Mouse (Mus musculus) kidney, adult 9 months (tissue): Measurements from ENCODE around the gene Blnk.

Source experiments
- DNase-seq: peaks from one replicate; pipeline ENCODE4 v3.0.0; 2022

Blnk gene

DNA sequence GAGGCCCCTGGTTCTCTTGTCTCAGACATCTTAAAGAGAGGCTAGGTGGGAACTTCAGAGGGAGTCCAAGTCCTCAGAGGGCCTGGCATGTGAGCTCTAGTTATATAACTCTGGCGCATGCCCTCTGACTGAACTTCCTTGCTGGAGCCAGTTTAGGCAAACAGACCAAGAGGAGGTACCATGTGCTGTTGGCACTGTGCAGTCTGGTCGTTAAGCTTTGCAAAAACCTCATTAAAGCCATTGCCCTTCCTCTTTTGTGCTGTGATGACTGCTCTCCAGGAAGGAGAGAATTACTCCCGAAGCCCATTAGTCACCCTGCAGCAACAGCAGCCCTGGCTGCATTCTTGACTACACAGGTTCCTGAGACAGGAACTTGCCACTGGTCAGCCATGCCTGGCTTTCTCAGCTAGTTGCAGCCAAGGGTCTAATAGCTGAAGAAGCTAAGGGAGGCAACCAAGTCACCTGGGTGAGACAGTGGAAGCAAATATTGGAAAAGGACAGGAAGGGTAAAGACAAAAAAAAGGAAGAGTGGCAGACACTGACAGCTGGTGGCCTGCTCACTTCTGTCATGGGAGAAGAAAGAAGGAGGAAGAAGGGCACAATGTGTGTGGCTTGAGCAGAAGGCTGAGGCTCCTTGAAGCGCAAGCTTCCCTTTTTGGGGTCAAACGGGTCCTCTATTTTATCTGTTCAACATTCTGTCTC is 4.3 kb upstream of the Blnk start:
- DNase-seq = peak; percentile 86

- no peak for DNase-seq
These were observed 2.4 kb upstream of the Blnk start for GRCm38 (mm10) chr19:40996722-40997121.

DNA sequence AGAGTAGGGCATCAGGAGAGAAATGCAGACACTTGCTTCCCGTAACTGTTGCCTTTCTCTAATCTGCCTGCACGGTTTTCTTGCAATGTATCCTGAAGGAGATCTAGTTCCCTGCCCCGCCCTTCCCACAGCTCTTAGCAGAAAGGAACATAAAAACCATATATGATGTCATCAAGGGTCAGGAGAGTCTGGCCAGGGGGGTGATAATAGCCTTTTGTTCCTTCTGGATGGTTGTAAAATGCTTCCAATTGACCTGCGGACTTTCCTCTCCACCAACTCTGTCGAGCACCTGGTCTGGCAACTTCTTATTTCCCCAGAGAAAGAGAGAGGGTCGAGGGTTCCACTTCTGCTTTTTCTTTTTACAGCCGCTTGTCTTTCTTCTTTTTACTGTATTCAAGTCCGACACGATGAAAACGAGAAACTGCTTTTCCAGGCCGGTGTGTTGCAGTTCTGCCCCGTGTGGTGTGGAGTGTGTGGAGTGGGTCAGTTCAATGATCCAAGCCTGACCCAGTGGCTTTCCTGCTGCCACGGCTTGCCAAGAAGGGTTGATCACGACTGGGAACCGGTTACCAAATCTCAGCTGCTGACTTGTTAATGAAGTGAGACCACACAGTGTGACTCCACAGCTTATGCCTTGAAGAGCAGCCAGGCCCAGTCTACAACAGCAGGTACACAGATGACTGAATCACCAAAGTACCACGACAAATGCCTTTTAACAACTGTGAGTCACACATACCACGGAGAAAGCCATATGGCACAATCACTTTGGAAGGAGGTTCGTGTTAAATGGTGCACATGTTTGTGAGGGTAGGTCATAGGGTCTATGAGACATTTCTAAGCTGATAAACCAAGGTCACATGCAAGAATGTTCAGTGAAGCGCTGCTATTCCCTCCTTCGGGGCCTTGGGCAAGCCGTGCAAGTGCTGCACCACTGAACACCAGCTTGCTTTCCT is 1.4 kb upstream of the Blnk start:
- DNase-seq = peak; percentile 55

DNA sequence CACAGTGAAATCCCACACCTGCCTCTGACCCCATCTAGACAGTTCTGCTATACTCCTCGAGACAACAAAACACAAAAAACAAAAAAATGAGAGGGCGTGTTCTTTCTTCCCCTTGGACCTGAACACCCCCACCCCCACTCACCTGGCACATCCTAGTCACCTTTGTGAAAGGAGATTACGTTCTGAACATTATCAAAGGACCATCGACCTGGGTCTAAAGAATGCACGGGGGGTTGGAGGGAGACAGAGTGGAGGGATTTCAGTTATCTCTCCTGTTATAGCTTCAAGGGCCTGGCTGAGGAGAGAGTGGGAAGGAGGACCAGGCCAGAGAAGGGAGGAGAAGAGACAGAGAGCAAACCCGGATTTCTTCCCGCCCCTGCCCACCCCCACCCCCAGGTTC is 576 bp upstream of the Blnk start:
- DNase-seq = no peak

GRCm38 (mm10) chr19:40993356-40993755 is 979 bp downstream of the Blnk start:
- DNase-seq = no peak

DNA sequence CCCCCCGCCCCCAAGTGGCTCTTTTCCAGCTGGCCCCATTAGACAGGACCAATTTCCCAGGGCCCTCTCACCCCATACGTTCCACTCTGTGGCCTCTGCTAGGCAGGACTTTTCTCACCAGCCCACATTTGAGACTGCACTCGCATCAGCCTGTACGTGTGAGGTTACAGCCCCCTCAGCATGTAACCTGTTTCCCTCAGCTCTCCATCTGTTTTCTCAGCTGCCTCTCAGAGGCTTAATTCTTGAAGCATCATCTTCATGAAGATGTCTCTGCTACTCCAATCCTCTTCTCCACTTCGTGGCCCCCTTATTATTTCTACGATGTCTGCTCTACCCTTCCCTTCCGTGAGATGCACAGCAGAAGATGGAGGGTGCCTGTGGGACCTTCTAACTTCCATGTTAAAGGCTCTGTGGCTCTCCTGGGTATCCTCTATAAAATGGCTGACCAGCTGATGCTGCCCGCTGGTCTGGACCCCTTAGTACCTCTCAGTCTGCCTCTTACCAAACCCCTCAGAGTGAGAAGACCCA is 1.8 kb downstream of the Blnk start:
- DNase-seq = no peak

DNA sequence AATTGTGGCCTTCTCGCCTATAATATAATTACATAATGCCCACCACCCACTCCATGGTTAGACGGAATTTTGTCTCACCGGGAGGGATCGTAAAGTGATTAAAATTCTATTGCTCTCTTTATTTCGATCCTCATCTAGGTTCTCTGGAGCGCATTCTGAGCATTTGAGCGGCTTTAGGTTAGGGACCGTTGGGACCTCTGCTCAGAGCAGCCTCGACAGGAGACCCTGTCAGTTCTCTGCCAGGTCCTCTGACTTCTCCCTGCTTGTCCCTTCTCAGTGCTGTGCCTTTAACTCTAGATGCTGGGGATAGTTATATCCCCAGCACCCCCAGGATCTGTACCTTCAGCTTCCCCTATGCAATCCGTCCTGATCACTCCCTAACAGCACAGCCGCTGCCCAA is 2.2 kb downstream of the Blnk start:
- DNase-seq = no peak

GRCm38 (mm10) chr19:40991626-40992025 is 2.7 kb downstream of the Blnk start:
- DNase-seq = no peak

GRCm38 (mm10) chr19:40990781-40991343 is 3.5 kb downstream of the Blnk start:
- DNase-seq = no peak

DNA sequence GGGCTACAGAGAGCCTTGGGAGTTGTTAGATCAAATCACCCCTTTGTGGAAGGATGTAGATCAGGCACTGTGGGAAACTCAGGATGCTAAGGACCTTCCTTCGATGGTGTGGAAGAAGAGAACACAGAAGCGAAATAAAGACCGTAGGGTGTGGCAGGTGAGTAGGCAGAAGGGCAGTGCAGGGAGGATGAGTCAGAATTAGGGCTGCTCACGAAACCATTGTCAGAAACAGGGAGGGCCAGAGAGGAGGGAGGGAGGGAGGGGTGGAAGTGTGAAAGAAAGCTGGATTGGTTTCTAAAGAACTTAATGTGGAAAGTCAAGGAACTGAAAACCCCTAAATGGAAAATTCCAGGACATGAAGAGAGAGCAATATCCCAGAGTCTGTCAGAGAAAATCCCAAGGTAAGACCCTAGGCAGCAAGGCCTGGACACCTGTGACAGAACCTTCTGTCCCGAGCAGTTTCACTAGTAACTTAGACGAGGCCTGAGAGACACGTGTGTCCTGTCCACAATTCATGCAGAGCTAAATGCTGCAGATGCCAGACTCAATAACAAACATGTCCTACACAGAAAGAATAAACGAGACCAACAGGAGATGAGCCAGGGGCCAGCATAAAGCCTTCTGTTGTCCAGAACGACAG is 4.3 kb downstream of the Blnk start:
- no peak for DNase-seq

DNA sequence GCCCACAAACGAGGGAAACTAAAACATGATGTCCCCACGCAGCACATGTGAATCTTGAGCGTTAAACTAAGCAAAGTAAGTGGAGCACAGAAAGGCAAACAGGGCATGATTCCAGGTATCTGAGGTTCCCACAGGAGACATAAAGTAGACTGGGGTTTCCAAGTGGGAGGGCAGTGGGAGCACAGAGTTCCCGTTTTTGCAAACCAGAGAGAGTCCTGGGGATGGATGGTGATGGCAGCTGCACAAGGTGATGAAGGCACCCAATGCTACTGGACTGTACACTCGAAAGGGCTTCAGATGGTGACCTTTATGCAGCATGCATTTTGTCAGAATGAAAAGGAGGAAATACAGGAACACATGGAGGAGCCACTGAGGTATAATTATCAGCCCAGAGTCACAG is 5.5 kb downstream of the Blnk start:
- no peak for DNase-seq

DNA sequence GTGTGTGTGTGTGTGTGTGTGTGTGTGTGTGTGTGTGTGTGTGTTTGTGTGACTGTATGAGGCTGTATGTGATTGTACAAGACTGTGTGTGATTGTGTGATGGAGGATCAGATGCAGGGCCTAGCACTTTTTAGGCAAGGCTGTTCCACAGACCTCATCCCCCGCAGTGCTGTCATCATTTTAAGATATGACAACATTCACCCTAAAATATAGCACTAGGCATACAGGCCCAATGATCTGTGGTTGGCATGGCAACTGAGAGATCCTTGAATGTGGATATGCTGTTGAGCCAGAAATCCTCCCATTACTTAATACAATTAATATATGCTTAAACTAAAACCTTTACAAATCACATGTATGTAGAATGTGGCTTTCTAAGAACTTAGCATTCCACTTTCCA is 9.8 kb downstream of the Blnk start:
- no peak for DNase-seq

GRCm38 (mm10) chr19:40980671-40981070 is 13.7 kb downstream of the Blnk start:
- no peak for DNase-seq

GRCm38 (mm10) chr19:40978026-40978425 is 16.3 kb downstream of the Blnk start:
- no peak for DNase-seq

- no peak for DNase-seq
These were observed 17.1 kb downstream of the Blnk start for GRCm38 (mm10) chr19:40976946-40977917.

DNA sequence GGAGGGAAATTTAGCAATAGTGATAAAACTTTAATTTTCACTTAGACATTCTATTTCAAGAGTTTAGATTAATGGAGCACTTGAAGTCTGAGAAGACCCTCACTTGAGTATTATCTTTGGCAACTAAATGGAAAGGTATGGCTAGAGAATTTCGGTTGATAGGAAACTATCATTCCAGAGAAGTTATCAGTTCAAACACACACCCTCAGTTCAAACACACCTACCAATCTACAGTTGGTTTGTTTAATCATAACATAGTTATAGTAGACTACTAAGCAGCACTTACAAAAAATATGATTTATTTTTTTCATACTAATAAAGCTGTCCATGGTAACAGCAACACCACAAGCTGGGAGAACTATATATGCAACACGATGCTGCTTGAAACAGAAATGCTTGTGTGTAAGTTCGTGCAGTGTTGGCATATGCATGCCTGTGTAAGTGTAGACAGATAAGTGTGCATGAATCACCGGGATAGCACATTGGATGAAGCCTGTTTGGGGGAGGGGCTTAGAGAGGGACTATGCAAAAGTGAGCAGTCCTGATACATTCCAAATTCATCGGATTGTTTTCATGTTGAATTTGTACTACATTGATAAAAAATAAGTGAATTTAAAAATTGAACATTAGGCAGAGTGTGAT is 22.9 kb downstream of the Blnk start:
- no peak for DNase-seq

DNA sequence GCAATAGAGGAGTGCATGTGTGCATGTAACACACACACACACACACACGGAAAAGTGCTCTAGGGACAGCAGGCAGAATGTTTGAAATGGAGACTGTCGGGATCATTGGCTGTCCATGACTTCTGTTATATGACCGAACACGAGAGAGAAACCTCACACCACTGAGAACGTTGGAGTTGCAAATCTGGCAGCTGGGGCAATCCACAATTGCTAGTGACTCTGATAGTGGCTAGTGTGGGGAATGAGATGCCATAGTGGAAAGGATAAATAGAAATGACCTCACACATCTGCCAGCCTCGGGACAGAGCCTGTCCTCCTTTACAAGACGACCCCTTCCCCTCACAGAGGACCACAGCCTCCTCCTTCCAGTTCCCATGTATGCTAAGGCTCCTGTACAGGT is 23.6 kb downstream of the Blnk start:
- DNase-seq = no peak

GRCm38 (mm10) chr19:40970301-40970700 is 24.0 kb downstream of the Blnk start:
- DNase-seq = no peak

- DNase-seq = no peak
These were observed 29.1 kb downstream of the Blnk start for GRCm38 (mm10) chr19:40964936-40965850.

- DNase-seq = no peak
These were observed 29.9 kb downstream of the Blnk start for GRCm38 (mm10) chr19:40964367-40964891.
